Mouse (Mus musculus) hematopoietic stem cell, adult 5-6 weeks (primary cell): ENCODE results near the gene Scgb2b27. TPM values are rescaled to one million over a fixed set of nuclear protein-coding genes. Genes with fewer than 3 reads are reported as not detected.
"Not testable (repeated sequence)": the region's sequence is repeated elsewhere in the genome, so short reads cannot be mapped to it uniquely, and the experiment has no call there.

Experiments
- ATAC-seq, 2 experiments: fragments of 125-278 bp in 1 of 2; replicated peaks in 1 of 2; 2 replicates each; pipeline ENCODE4 v1.8.0; 2016 to 2017; ENCODE audit warnings: inconsistent platforms in 2 of 2, mild to moderate bottlenecking in 2 of 2, moderate number of reproducible peaks in 2 of 2, low read depth in 1 of 2, moderate TSS enrichment in 1 of 2; ENCODE audit not compliant: low FRiP score in 2 of 2, poor library complexity in 2 of 2, severe bottlenecking in 2 of 2, insufficient read depth in 1 of 2, low TSS enrichment in 1 of 2
- total RNA-seq: library from RNA; stranded (forward); fragments of 172-1452, 232-1000 nt; gene quantifications from 2 replicates; pipeline ENCODE4 v1.2.3, GENCODE M21; 2017

Gene Scgb2b27
- not detected in 2 replicates for total RNA-seq

GRCm38 (mm10) chr7:34013842-34014241, at the start of gene Scgb2b27:
Gene Scgb2b27 (minus strand): TSS chr7:34013942.
- no peak for ATAC-seq

- ATAC-seq: not testable (repeated sequence)
These were observed 22.5 kb upstream of the Scgb2b27 start for GRCm38 (mm10) chr7:34036076-34036815.

- not testable (repeated sequence) for ATAC-seq
These were observed 20.8 kb upstream of the Scgb2b27 start for GRCm38 (mm10) chr7:34034579-34034978.

GRCm38 (mm10) chr7:34030026-34030425, 16.3 kb upstream of the Scgb2b27 start:
- no peak for ATAC-seq

GRCm38 (mm10) chr7:34027202-34027601, 13.5 kb upstream of the Scgb2b27 start:
- ATAC-seq: not testable (repeated sequence)

GRCm38 (mm10) chr7:34025641-34026040, 11.9 kb upstream of the Scgb2b27 start:
- no peak for ATAC-seq

GRCm38 (mm10) chr7:34021183-34021582, 7.4 kb upstream of the Scgb2b27 start, which contains the start of gene Scgb1b27:
Gene Scgb1b27 (plus strand): TSS chr7:34021483.
- ATAC-seq: not testable (repeated sequence)

GRCm38 (mm10) chr7:33982281-33982680, 31.5 kb downstream of the Scgb2b27 start:
- ATAC-seq: not testable (repeated sequence)

Other genes with a start within 250 kb of the Scgb2b27 start
- gene Scgb2b26, start 68.9 kb downstream of the Scgb2b27 start, total RNA-seq: not detected in 2 replicates
- gene Scgb1b27, start 7.5 kb upstream of the Scgb2b27 start, total RNA-seq: not detected in 2 replicates
- gene Scgb1b30, start 81.5 kb upstream of the Scgb2b27 start, total RNA-seq: not detected in 2 replicates
- 1.2 and 1.5 TPM in 2 replicates for gene Wtip, start 119.3 kb upstream of the Scgb2b27 start, total RNA-seq
- 152 and 171 TPM in 2 replicates for gene Uba2, start 155.7 kb upstream of the Scgb2b27 start, total RNA-seq
- 19.7 and 22.8 TPM in 2 replicates for gene Pdcd2l, start 182.7 kb upstream of the Scgb2b27 start, total RNA-seq
- gene Gpi1, start 216.4 kb upstream of the Scgb2b27 start, total RNA-seq: 325 and 357 TPM in 2 replicates
- not detected in 2 replicates for gene Gm6096, start 237.1 kb upstream of the Scgb2b27 start, total RNA-seq